Mouse (Mus musculus) ES-Bruce4 (cell line): ENCODE measurements around the gene Gm44502.

ENCODE experiments used
- CTCF ChIP-seq: IDR thresholded peaks from one replicate; pipeline ENCODE4 v1.8.1; 2011; ENCODE audit warnings: low read depth, low read length
- EP300 ChIP-seq: IDR thresholded peaks from 2 replicates; pipeline ENCODE4 v1.6.1; 2011; ENCODE audit warnings: low read depth, low read length; ENCODE audit not compliant: insufficient read depth

- TF ChIP-seq CTCF, result no peak
- no peak for TF ChIP-seq EP300
Observed at GRCm38 (mm10) chr15:89402471-89402870, 27.0 kb downstream of the Gm44502 start.
